Mouse (Mus musculus) ES-E14 (cell line): ENCODE data around the gene St6galnac3. TPM values are rescaled to one million over a fixed set of nuclear protein-coding genes. Genes with fewer than 3 reads are reported as not detected.

Source experiments
- DNase-seq: peaks from one replicate; pipeline ENCODE4 v3.0.0-alpha.2; 2013; ENCODE audit warnings: low read depth, low spot score
- H3K27ac ChIP-seq: 2 replicates; pipeline ENCODE4 v1.5.1; 2012; ENCODE audit warnings: low read depth, mild to moderate bottlenecking, low read length, moderate library complexity, mixed read lengths; ENCODE audit not compliant: poor library complexity, insufficient read depth, severe bottlenecking
- H3K36me3 ChIP-seq: 2 replicates; pipeline ENCODE4 v1.6.1; 2012; ENCODE audit warnings: mild to moderate bottlenecking, low read length, moderate library complexity, mixed read lengths; ENCODE audit not compliant: control insufficient read depth, poor library complexity, insufficient read depth, severe bottlenecking
- H3K4me1 ChIP-seq, 2 experiments: fragments of 150-350 bp in 1 of 2; sonication (generic) in 1 of 2; 2 replicates each; pipeline ENCODE4 v1.6.1; 2012; ENCODE audit warnings: low read length in 2 of 2, mild to moderate bottlenecking in 1 of 2, mixed read lengths in 1 of 2; ENCODE audit not compliant: control insufficient read depth in 2 of 2, insufficient read depth in 2 of 2, poor library complexity in 1 of 2
- H3K4me3 ChIP-seq, 2 experiments: fragments of 150-350 bp in 1 of 2; sonication (generic) in 1 of 2; 2 replicates each; pipeline ENCODE4 v1.5.1; 2012; ENCODE audit warnings: low read length in 2 of 2, low read depth in 1 of 2, mild to moderate bottlenecking in 1 of 2, mixed read lengths in 1 of 2; ENCODE audit not compliant: insufficient read depth in 1 of 2, poor library complexity in 1 of 2, severe bottlenecking in 1 of 2
- H3K9ac ChIP-seq: 2 replicates; pipeline ENCODE4 v1.6.1; 2012; ENCODE audit warnings: low read depth, mild to moderate bottlenecking, low read length, mixed read lengths; ENCODE audit not compliant: poor library complexity, insufficient read depth, severe bottlenecking
- H3K9me3 ChIP-seq: fragments of 150-350 bp; sonication (generic); 2 replicates; pipeline ENCODE4 v1.6.1; 2012; ENCODE audit warnings: low read depth, mild to moderate bottlenecking, low read length; ENCODE audit not compliant: control insufficient read depth, insufficient read depth
- CHD2 ChIP-seq: IDR thresholded peaks from 2 replicates; pipeline ENCODE4 v1.6.1; 2014; ENCODE audit warnings: mild to moderate bottlenecking, low read depth, low read length, inconsistent platforms
- HCFC1 ChIP-seq: IDR thresholded peaks from 2 replicates; pipeline ENCODE4 v1.6.1; 2012; ENCODE audit warnings: low read length, inconsistent platforms, borderline replicate concordance; ENCODE audit not compliant: insufficient read depth
- MAFK ChIP-seq: IDR thresholded peaks from 2 replicates; pipeline ENCODE4 v1.6.1; 2014; ENCODE audit warnings: mild to moderate bottlenecking, low read depth, low read length, inconsistent platforms; ENCODE audit not compliant: insufficient read depth
- ZC3H11A ChIP-seq: IDR thresholded peaks from 2 replicates; pipeline ENCODE4 v1.6.1; 2012; ENCODE audit warnings: low read depth, mild to moderate bottlenecking, inconsistent platforms, low read length, borderline replicate concordance
- ZNF384 ChIP-seq: IDR thresholded peaks from 2 replicates; pipeline ENCODE4 v1.6.1; 2012; ENCODE audit warnings: low read depth, low read length, inconsistent platforms
- in situ Hi-C, 2 experiments: fragments of 600-800 bp; cut with MboI; formaldehyde crosslinking; loops; one replicate each; pipeline ENCODE4 v1.15.1; 2025; ENCODE audit warnings: low sequenced_read_pairs in 2 of 2, inconsistent platforms in 1 of 2; ENCODE audit not compliant: unreplicated experiment in 2 of 2
- total RNA-seq: library from RNA; depleted of rRNA; stranded (reverse); fragments of 300-350 nt; gene quantifications from 2 replicates; pipeline ENCODE4 v1.2.3, GENCODE M21; 2012

St6galnac3 gene
- total RNA-seq, 1 experiment = 3.8 TPM

GRCm38 (mm10) chr3:153717742-153718141 is 7.2 kb downstream of the St6galnac3 start:
- Histone ChIP-seq H3K4me1 (peaks cover 1 to 12% of the 10 kb centered on the region in 2 experiments; a peak in 1 of 4 replicates), H3K4me3 (no peak overlapping the region), H3K9ac (no peak overlapping the region), H3K36me3 (peaks cover 4% of the 10 kb centered on the region; the same call in 1 of the 2 replicates), H3K27ac (no peak overlapping the region; the same call in 1 of the 2 replicates), H3K9me3 (no peaks in the 10 kb centered on the region)
- in situ Hi-C loops = no loop called here
- TF ChIP-seq CHD2 = no peak
- no peak for TF ChIP-seq HCFC1
- TF ChIP-seq ZNF384 = no peak
- TF ChIP-seq ZC3H11A = no peak
- TF ChIP-seq MAFK = no peak
- peak; percentile 7 for DNase-seq

GRCm38 (mm10) chr3:153715646-153716045 is 9.3 kb downstream of the St6galnac3 start:
- in situ Hi-C loops = no loop called here
- H3K9me3 ChIP-seq = no peaks in the 10 kb centered on the region
- no peak overlapping the region for H3K27ac ChIP-seq
- no peak overlapping the region for H3K4me3 ChIP-seq
- DNase-seq = no peak
- peaks cover 1 to 12% of the 10 kb centered on the region in 2 experiments; a peak in 1 of 4 replicates for H3K4me1 ChIP-seq
- no peak overlapping the region for H3K9ac ChIP-seq
- H3K36me3 ChIP-seq = peaks cover 4% of the 10 kb centered on the region; the same call in 1 of the 2 replicates
- TF ChIP-seq HCFC1 (no peak), CHD2 (no peak), MAFK (no peak), ZNF384 (no peak)

- peaks cover 4% of the 10 kb centered on the region; the same call in 1 of the 2 replicates for H3K36me3 ChIP-seq
These were observed 14.4 kb downstream of the St6galnac3 start for GRCm38 (mm10) chr3:153710545-153710944.

GRCm38 (mm10) chr3:153707687-153708086 is 17.3 kb downstream of the St6galnac3 start:
- in situ Hi-C loops = no loop called here
- H3K4me1 ChIP-seq = no peaks in the 10 kb centered on the region
- H3K9me3 ChIP-seq = no peaks in the 10 kb centered on the region
- no peak for DNase-seq
- no peak overlapping the region for H3K9ac ChIP-seq
- no peak overlapping the region for H3K4me3 ChIP-seq
- TF ChIP-seq MAFK (no peak), CHD2 (no peak)
- H3K36me3 ChIP-seq = no peaks in the 10 kb centered on the region
- no peak overlapping the region for H3K27ac ChIP-seq

More at GRCm38 (mm10) chr3:153710545-153710944, 14.4 kb downstream of the St6galnac3 start:
- in situ Hi-C loops = no loop called here
- no peak for DNase-seq
- no peaks in the 10 kb centered on the region for H3K9me3 ChIP-seq
- no peak overlapping the region for H3K9ac ChIP-seq
- no peak overlapping the region for H3K4me3 ChIP-seq
- no peak for TF ChIP-seq ZC3H11A
- TF ChIP-seq MAFK = no peak
- no peak for TF ChIP-seq CHD2
- TF ChIP-seq ZNF384 = no peak
- no peak for TF ChIP-seq HCFC1
- H3K4me1 ChIP-seq = no peaks in the 10 kb centered on the region
- no peak overlapping the region for H3K27ac ChIP-seq

GRCm38 (mm10) chr3:153706901-153707300 is 18.1 kb downstream of the St6galnac3 start:
- in situ Hi-C loops = no loop called here
- no peak for TF ChIP-seq HCFC1
- no peak for DNase-seq
- H3K4me1 ChIP-seq = no peaks in the 10 kb centered on the region
- H3K27ac ChIP-seq = no peak overlapping the region
- H3K9ac ChIP-seq = no peak overlapping the region
- no peak overlapping the region for H3K4me3 ChIP-seq
- H3K9me3 ChIP-seq = no peaks in the 10 kb centered on the region
- no peaks in the 10 kb centered on the region for H3K36me3 ChIP-seq
